ENCODE assay signal across 20 mouse cellular contexts in the genomic region with DNA sequence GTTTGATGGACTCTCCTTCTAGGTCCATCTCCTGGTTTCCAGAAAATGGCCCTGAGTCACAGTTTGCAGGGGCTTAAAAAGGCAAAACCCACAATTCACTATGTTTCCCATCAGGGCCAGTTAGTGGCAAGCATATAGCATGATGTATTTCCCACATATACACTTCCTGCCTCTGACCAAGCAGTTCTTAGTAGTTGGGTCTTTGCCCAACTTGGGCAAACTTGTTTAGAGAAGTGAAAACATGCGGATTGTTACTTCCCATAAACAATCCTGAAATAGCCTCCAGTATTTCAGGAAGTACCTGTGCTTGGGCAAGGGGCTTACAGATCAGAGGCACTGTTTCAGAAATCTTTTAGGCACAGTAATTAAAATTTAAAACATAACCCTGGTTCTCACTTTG. TPM values are rescaled to one million over a fixed set of nuclear protein-coding genes. Genes with fewer than 3 reads are reported as not detected.
DNase-seq lines count a peak whose midpoint lies in the region; ATAC-seq and TF ChIP-seq lines count a peak whose summit lies in the region.
"Had no signal": no experiment of that assay in that cellular context is flagged by ENCODE, and none has a peak within 500 bp of the region (broad histone marks: within the 10 kb centered on the region; RNA-seq: fewer than 3 reads in every experiment).

No protein-coding gene starts in this region.

- no peaks in the 10 kb centered on the region for H3K4me1 ChIP-seq in heart, embryonic 11.5 days (ENCODE audit: control insufficient read depth, insufficient read depth, low read length)
- H3K4me1 ChIP-seq in lung, embryonic 14.5 days (ENCODE audit: insufficient read depth): no peaks in the 10 kb centered on the region
- no peaks in the 10 kb centered on the region for H3K4me1 ChIP-seq in lung, adult 2 months (ENCODE audit: control insufficient read depth, insufficient read depth, low read length)
- H3K4me1 ChIP-seq in midbrain, embryonic 16.5 days (ENCODE audit: control insufficient read depth, insufficient read depth, low read length): no peaks in the 10 kb centered on the region
- H3K4me1 ChIP-seq: hindbrain, embryonic 15.5 days; limb, embryonic 13.5 days; lung, embryonic 15.5 days; midbrain, embryonic 12.5 days had no signal

- H3K27me3 ChIP-seq in heart, embryonic 11.5 days (ENCODE audit: control insufficient read depth, insufficient read depth, low read length): no peaks in the 10 kb centered on the region
- no peaks in the 10 kb centered on the region for H3K27me3 ChIP-seq in lung, embryonic 14.5 days (ENCODE audit: insufficient read depth, low read length)
- H3K27me3 ChIP-seq in midbrain, embryonic 16.5 days (ENCODE audit: control insufficient read depth, insufficient read depth, low read depth, low read length): no peaks in the 10 kb centered on the region
- H3K27me3 ChIP-seq: hindbrain, embryonic 15.5 days; limb, embryonic 13.5 days; lung, embryonic 15.5 days; midbrain, embryonic 12.5 days had no signal

- WGBS in heart, embryonic 11.5 days (ENCODE audit: insufficient replicate concordance): 61% methylated on average over 1 of the region's 1 CpGs
- WGBS in lung, embryonic 14.5 days: 45% methylated on average over 1 of the region's 1 CpGs
- 29% methylated on average over 1 of the region's 1 CpGs for WGBS in lung, adult 2 months
- WGBS in midbrain, embryonic 16.5 days: 88% methylated on average over 1 of the region's 1 CpGs

- DNase-seq in heart, adult 9 months (ENCODE audit: low spot score in 2 of 2): peak; percentile 12 to 21
- peak; percentile 30 for DNase-seq in lung, embryonic 14.5 days
- DNase-seq in lung, adult 2 months: no peak
- no peak for DNase-seq in cerebellum, postnatal 4 days (ENCODE audit: low spot score in 2 of 2)
- DNase-seq: cerebellum, adult 8-10 months; gastrocnemius, postnatal 14 days; kidney, postnatal 25 days; thymus, adult 18-20 months had no signal

- no peaks in the 10 kb centered on the region for H3K9me3 ChIP-seq in heart, embryonic 11.5 days (replicated peaks; ENCODE audit: control insufficient read depth, low read length)
- H3K9me3 ChIP-seq in lung, embryonic 14.5 days (ENCODE audit: low read depth, low read length): no peaks in the 10 kb centered on the region
- H3K9me3 ChIP-seq in midbrain, embryonic 16.5 days (replicated peaks; ENCODE audit: control insufficient read depth, low read length, poor library complexity, severe bottlenecking): no peaks in the 10 kb centered on the region
- H3K9me3 ChIP-seq: hindbrain, embryonic 15.5 days; limb, embryonic 13.5 days; lung, embryonic 15.5 days; midbrain, embryonic 12.5 days had no signal

- ATAC-seq in heart, embryonic 11.5 days (replicated peaks; ENCODE audit: insufficient number of reproducible peaks, low FRiP score, low TSS enrichment): no peak
- no peak for ATAC-seq in lung, embryonic 14.5 days (ENCODE audit: insufficient read depth)
- peak; percentile 95 for ATAC-seq in granulocyte monocyte progenitor cell, adult 5-6 weeks (replicated peaks; ENCODE audit: poor library complexity, severe bottlenecking)
- peak; percentile 96 for ATAC-seq in monocyte, adult 5-6 weeks (replicated peaks; ENCODE audit: insufficient number of reproducible peaks, low FRiP score, low TSS enrichment, poor library complexity, severe bottlenecking)
- ATAC-seq in midbrain, embryonic 16.5 days: no peak
- ATAC-seq: intestine, postnatal 0 days had no signal

- H3K4me3 ChIP-seq in heart, embryonic 11.5 days (ENCODE audit: low read depth, low read length): no peak overlapping the region
- H3K4me3 ChIP-seq in lung, embryonic 14.5 days (ENCODE audit: low read depth, low read length): no peak overlapping the region
- H3K4me3 ChIP-seq in lung, adult 2 months (replicated peaks; ENCODE audit: extremely low read depth, low read depth, low read length): no peak overlapping the region
- H3K4me3 ChIP-seq in midbrain, embryonic 16.5 days (ENCODE audit: low read depth, low read length): no peak overlapping the region
- H3K4me3 ChIP-seq: hindbrain, embryonic 15.5 days; limb, embryonic 13.5 days; lung, embryonic 15.5 days; midbrain, embryonic 12.5 days had no signal

- no peaks in the 10 kb centered on the region for H3K36me3 ChIP-seq in heart, embryonic 11.5 days (ENCODE audit: control insufficient read depth, insufficient read depth, low read length)
- no peaks in the 10 kb centered on the region for H3K36me3 ChIP-seq in lung, embryonic 14.5 days (ENCODE audit: insufficient read depth)
- H3K36me3 ChIP-seq in midbrain, embryonic 16.5 days (ENCODE audit: control insufficient read depth, insufficient read depth, low read length): no peaks in the 10 kb centered on the region
- H3K36me3 ChIP-seq: hindbrain, embryonic 15.5 days; limb, embryonic 13.5 days; lung, embryonic 15.5 days; midbrain, embryonic 12.5 days had no signal

- TF ChIP-seq POLR2A in lung, adult 2 months (IDR thresholded peaks at IDR 0.05; ENCODE audit: borderline replicate concordance, extremely low read depth, low read depth, low read length): no peak

- no peak overlapping the region for H3K9ac ChIP-seq in heart, embryonic 11.5 days (ENCODE audit: low read depth, low read length)
- no peak overlapping the region for H3K9ac ChIP-seq in lung, embryonic 14.5 days
- H3K9ac ChIP-seq in midbrain, embryonic 16.5 days (ENCODE audit: low read depth, low read length): no peak overlapping the region
- H3K9ac ChIP-seq: hindbrain, embryonic 15.5 days; limb, embryonic 13.5 days; lung, embryonic 15.5 days; midbrain, embryonic 12.5 days had no signal

- no peak overlapping the region for H3K27ac ChIP-seq in heart, embryonic 11.5 days (ENCODE audit: low read depth, low read length)
- H3K27ac ChIP-seq in lung, embryonic 14.5 days (ENCODE audit: low read depth): no peak overlapping the region
- H3K27ac ChIP-seq in midbrain, embryonic 16.5 days (ENCODE audit: low read length): no peak overlapping the region
- H3K27ac ChIP-seq: hindbrain, embryonic 15.5 days; limb, embryonic 13.5 days; lung, embryonic 15.5 days; midbrain, embryonic 12.5 days had no signal

- no peak for TF ChIP-seq CTCF in lung, embryonic 14.5 days (IDR thresholded peaks at IDR 0.05; ENCODE audit: low read depth)
- TF ChIP-seq CTCF in lung, adult 2 months (IDR thresholded peaks at IDR 0.05; ENCODE audit: insufficient read depth, low read length): no peak

- no peak overlapping the region for H3K4me2 ChIP-seq in heart, embryonic 11.5 days
- H3K4me2 ChIP-seq in lung, embryonic 14.5 days: no peak overlapping the region
- no peak overlapping the region for H3K4me2 ChIP-seq in midbrain, embryonic 16.5 days (ENCODE audit: low read length)
- H3K4me2 ChIP-seq: hindbrain, embryonic 15.5 days; limb, embryonic 13.5 days; lung, embryonic 15.5 days; midbrain, embryonic 12.5 days had no signal

RNA-seq across cellular contexts. Expression of gene Cyp4f37, which starts 13.1 kb away (rescaled TPM):
- not detected in 2 replicates for polyA plus RNA-seq in heart, embryonic 11.5 days (2014; fragmentation: Nextera tagmentation; extraction: Ambion mirVana)
- polyA plus RNA-seq in lung, embryonic 14.5 days (2014; fragmentation: Nextera tagmentation; extraction: Ambion mirVana): not detected in 2 replicates
- 0.09 and 0.11 TPM in 2 replicates for polyA plus RNA-seq in lung, adult 2 months (2012; rRNA removed)
- total RNA-seq in granulocyte monocyte progenitor cell, adult 5-6 weeks (2014; fragmentation: Nextera tagmentation): not detected in 2 replicates
- total RNA-seq in granulocyte monocyte progenitor cell, adult 5-6 weeks (2017): not detected in 2 replicates
- total RNA-seq in monocyte, adult 5-6 weeks (2017): 0.11 to 0.57 TPM (median 0.19 TPM) in 3 replicates
- polyA plus RNA-seq in midbrain, embryonic 16.5 days (2015; fragmentation: Nextera tagmentation; extraction: Ambion mirVana): not detected in 2 replicates
- total RNA-seq: gastrocnemius, postnatal 14 days had no signal
- polyA plus RNA-seq: embryonic facial prominence, embryonic 11.5 days; heart, embryonic 16.5 days; intestine, postnatal 0 days; limb, embryonic 13.5 days; lung, embryonic 15.5 days; midbrain, embryonic 12.5 days; neural tube, embryonic 11.5 days had no signal

RNA-seq across cellular contexts. Expression of gene Cyp4f40, which starts 50.6 kb away (rescaled TPM):
- not detected in 2 replicates for polyA plus RNA-seq in heart, embryonic 11.5 days (2014; fragmentation: Nextera tagmentation; extraction: Ambion mirVana)
- not detected in 2 replicates for polyA plus RNA-seq in lung, embryonic 14.5 days (2014; fragmentation: Nextera tagmentation; extraction: Ambion mirVana)
- polyA plus RNA-seq in lung, adult 2 months (2012; rRNA removed): 0.07 and 0.26 TPM in 2 replicates
- not detected in 2 replicates for total RNA-seq in granulocyte monocyte progenitor cell, adult 5-6 weeks (2014; fragmentation: Nextera tagmentation)
- not detected in 2 replicates for total RNA-seq in granulocyte monocyte progenitor cell, adult 5-6 weeks (2017)
- total RNA-seq in monocyte, adult 5-6 weeks (2017): not detected in 3 replicates
- 0.10 TPM in 1 of 2 replicates, not detected in the other for polyA plus RNA-seq in midbrain, embryonic 16.5 days (2015; fragmentation: Nextera tagmentation; extraction: Ambion mirVana)
- total RNA-seq: gastrocnemius, postnatal 14 days had no signal
- polyA plus RNA-seq: embryonic facial prominence, embryonic 11.5 days; heart, embryonic 16.5 days; limb, embryonic 13.5 days; lung, embryonic 15.5 days; midbrain, embryonic 12.5 days; neural tube, embryonic 11.5 days had no signal

Comparison
In these comparisons a context has a peak if more than half of its experiments do, and no peak if none do; other contexts are left out.
1. DNase-seq: peak in heart, adult 9 months (2 of 2) and lung, embryonic 14.5 days (single experiment); none in lung, adult 2 months (single experiment) and cerebellum, postnatal 4 days (0 of 2).
2. ATAC-seq: peak in granulocyte monocyte progenitor cell, adult 5-6 weeks (single experiment) and monocyte, adult 5-6 weeks (single experiment); none in heart, embryonic 11.5 days (single experiment), lung, embryonic 14.5 days (single experiment) and midbrain, embryonic 16.5 days (single experiment).